Mouse (Mus musculus): Measurements from ENCODE around the gene Gm11563. TPM values are rescaled to one million over a fixed set of nuclear protein-coding genes. Genes with fewer than 3 reads are reported as not detected.
"Not testable (repeated sequence)": the region's sequence is repeated elsewhere in the genome, so short reads cannot be mapped to it uniquely, and the experiment has no call there.

Gene Gm11563
- not detected for total RNA-seq (2021)

DNA sequence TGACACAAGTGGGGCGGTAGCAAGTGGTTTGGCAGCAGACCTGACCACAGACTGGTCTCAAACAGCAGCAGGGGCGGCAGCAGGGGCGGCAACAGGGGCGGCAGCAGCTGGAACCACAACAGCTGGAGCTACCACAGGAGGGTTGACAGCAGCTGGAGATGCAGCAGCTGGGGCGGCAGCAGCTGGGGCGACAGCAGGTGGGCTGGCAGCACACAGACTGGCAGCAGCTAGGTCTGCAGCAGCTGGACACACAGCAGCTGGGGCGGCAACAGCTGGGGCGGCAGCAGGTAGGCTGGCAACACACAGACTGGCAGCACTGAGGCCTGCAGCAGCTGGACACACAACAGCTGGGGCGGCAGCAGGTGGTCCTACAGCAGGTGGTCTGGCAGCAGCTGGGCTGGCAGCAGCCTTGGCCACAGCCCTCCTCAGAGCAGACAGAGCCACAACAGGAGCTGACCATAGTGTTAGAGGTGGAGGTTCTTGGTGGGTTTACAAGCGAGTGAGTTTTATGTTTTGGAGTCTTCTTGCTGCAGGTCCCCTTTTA lies at the start of gene Gm11563:
Gm11563 (minus strand) TSS at position 494 of the 544 bp plus-strand sequence.
- DNase-seq (ENCODE audit: low spot score); intact Hi-C loops (cut with DNase I): not testable (repeated sequence)

- intact Hi-C loops (cut with DNase I), result no loop called here
- no peak for DNase-seq (ENCODE audit: low spot score)
Measured at GRCm38 (mm10) chr11:99690463-99690862, 31.7 kb upstream of the Gm11563 start, which contains the start of gene Gm14190. TSS of gene Gm14190 (minus strand) at chr11:99690740.

- intact Hi-C loops (cut with DNase I); DNase-seq (ENCODE audit: low spot score): not testable (repeated sequence)
Measured at GRCm38 (mm10) chr11:99685235-99685634, 26.5 kb upstream of the Gm11563 start.

GRCm38 (mm10) chr11:99683481-99683880 lies 24.7 kb upstream of the Gm11563 start:
- DNase-seq (ENCODE audit: low spot score), result no peak
- intact Hi-C loops (cut with DNase I), result no loop called here

GRCm38 (mm10) chr11:99665860-99666259 lies 7.1 kb upstream of the Gm11563 start, which contains the start of gene Krtap4-6:
TSS of gene Krtap4-6 (minus strand) at chr11:99665960.
- DNase-seq (ENCODE audit: low spot score), result no peak
- intact Hi-C loops (cut with DNase I), result no loop called here

- intact Hi-C loops (cut with DNase I), result no loop called here
- DNase-seq (ENCODE audit: low spot score), result no peak
Measured at GRCm38 (mm10) chr11:99662802-99663201, 4.0 kb upstream of the Gm11563 start.

- intact Hi-C loops (cut with DNase I), result no loop called here
- no peak for DNase-seq (ENCODE audit: low spot score)
Measured at GRCm38 (mm10) chr11:99659256-99659655, 496 bp upstream of the Gm11563 start.

DNA sequence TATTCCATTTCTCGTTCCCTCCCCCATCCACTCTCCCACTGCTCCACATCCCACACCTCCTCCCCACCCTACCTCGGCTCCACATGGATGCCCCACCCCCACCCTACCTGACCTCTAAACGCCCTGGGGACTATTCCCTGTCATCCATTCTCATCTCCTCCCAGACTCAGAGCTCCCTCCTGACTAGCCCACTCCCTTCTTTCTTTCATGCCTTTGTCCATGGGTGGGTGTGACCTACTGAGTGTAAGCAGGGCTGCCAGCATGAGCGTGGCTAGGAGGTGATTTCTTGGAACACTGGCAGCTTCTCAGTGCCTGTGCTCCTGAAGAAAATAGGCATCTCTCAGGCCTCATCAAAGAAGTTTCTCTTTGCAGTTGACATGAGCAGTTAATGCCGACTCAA lies 1.7 kb downstream of the Gm11563 start:
- DNase-seq (ENCODE audit: low spot score), result no peak
- intact Hi-C loops (cut with DNase I), result no loop called here

- no peak for DNase-seq (ENCODE audit: low spot score)
- intact Hi-C loops (cut with DNase I), result no loop called here
Measured at GRCm38 (mm10) chr11:99650136-99650535, 8.6 kb downstream of the Gm11563 start, which contains the start of gene Gm11555. TSS of gene Gm11555 (minus strand) at chr11:99650236.

DNA sequence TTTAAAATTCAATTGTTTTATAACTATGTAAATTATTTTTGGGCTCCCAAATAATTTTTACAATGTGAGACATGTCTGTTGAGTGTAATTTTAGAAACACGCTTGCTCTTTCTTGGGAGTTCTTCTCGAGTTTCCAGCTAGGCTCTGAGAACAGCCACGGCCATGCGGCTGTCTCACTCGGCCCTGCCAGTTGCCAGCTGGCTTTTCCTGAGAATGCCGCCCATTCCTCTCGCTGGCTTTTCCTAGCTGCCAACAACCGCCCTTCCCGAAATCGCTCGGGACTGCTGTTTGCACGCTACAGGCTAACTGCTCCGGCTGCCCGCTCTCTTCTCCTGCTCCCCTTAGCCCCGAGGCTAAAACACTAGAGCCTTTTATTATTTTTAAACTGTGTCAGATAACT lies 12.3 kb downstream of the Gm11563 start:
- DNase-seq (ENCODE audit: low spot score), result no peak
- intact Hi-C loops (cut with DNase I), result no loop called here

DNA sequence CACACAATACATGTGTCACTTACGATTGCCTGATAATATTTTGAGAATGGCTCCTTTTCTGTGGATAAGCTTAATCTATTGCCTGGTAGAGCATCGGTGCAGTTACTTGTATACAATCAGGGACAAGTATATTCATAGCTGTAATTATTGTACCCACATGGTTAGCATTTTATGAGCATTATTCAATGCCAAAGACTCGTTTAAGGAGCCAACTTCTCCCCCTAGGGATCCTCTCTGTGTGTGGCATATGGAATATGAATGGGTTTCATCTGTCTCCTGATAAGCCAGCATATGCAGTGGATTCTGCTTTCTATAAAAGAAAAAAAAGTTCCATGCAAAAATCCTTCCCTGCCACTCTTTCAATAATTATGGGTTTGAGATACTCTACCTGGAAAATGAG lies 14.4 kb downstream of the Gm11563 start:
- intact Hi-C loops (cut with DNase I), result no loop called here

GRCm38 (mm10) chr11:99643635-99644139 lies 15.1 kb downstream of the Gm11563 start, which contains the start of gene Krtap4-7:
TSS of gene Krtap4-7 (minus strand) at chr11:99644089.
- intact Hi-C loops (cut with DNase I); DNase-seq (ENCODE audit: low spot score): not testable (repeated sequence)

More for the DNA sequence above, 14.4 kb downstream of the Gm11563 start:
- DNase-seq (ENCODE audit: low spot score), result no peak

GRCm38 (mm10) chr11:99640926-99641325 lies 17.8 kb downstream of the Gm11563 start:
- intact Hi-C loops (cut with DNase I), result no loop called here
- no peak for DNase-seq (ENCODE audit: low spot score)

DNA sequence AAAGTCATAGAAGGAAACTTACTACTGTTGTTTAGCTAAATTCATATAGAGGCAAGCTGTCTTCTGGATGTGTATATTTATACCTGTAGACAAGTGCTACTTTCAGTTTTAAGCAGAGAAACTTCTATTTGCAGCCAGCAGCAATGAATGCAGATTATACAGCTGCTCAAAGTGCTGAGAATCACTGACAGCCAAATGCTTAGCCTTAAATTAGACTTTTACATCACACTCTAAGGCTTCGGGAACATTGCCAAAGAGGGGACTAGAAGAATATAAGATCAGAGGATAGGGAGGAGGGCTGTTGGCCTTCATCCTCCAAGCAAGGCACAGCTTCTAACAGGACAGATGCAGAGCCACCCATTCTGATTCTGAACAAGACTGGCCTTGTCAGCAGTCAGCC lies 21.7 kb downstream of the Gm11563 start:
- intact Hi-C loops (cut with DNase I), result no loop called here
- DNase-seq (ENCODE audit: low spot score), result no peak

GRCm38 (mm10) chr11:99634653-99635134 lies 24.1 kb downstream of the Gm11563 start, which contains the start of gene Krtap4-2:
TSS of gene Krtap4-2 (minus strand) at chr11:99635084.
- no peak for DNase-seq (ENCODE audit: low spot score)
- intact Hi-C loops (cut with DNase I), result no loop called here

DNA sequence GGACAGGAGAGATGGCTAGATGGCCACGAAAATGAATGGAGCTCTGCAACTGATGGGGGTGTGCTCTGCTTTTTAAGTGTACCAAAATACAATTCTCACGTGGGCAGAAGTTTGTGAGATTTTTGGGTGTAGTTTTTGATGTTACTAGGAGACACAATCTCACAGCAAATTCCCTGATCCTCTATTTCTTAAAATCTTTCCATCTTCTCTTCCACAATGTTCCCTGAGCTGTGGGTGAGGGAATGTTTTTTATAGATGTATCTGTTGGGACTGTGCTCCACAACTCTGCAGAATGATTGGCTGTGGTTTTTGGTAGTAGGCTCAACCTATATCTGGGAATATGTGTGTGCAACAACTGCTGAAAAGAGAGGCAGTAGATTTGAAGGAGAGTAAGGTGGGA lies 25.5 kb downstream of the Gm11563 start:
- intact Hi-C loops (cut with DNase I), result no loop called here

DNA sequence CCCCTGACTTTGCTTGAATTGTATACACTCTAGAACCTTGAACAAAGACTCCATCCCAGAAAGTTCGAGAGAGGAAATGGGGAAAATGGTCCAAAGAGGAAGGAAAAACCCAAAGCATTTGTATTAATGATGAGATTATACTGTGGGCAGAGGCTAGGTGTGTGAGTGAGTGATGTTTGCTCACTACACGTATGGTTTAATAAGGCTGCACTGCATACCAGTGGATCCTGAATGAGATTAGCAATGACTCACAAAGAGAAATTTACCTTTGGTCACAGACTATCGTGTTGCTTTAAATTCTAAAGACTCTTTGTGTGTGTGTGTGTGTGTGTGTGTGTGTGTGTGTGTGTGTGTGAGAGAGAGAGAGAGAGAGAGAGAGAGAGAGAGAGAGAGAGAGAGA lies 27.9 kb downstream of the Gm11563 start:
- no peak for DNase-seq (ENCODE audit: low spot score)
- intact Hi-C loops (cut with DNase I), result no loop called here

More for the DNA sequence above, 25.5 kb downstream of the Gm11563 start:
- DNase-seq (ENCODE audit: low spot score), result no peak

- DNase-seq (ENCODE audit: low spot score), result no peak
- intact Hi-C loops (cut with DNase I), result no loop called here
Measured at GRCm38 (mm10) chr11:99628138-99628537, 30.6 kb downstream of the Gm11563 start, which contains the start of gene Krtap4-1. TSS of gene Krtap4-1 (minus strand) at chr11:99628238.

- intact Hi-C loops (cut with DNase I), result no loop called here
- no peak for DNase-seq (ENCODE audit: low spot score)
Measured at GRCm38 (mm10) chr11:99620335-99620734, 38.4 kb downstream of the Gm11563 start, which contains the start of gene Gm11562. TSS of gene Gm11562 (minus strand) at chr11:99620435.

DNA sequence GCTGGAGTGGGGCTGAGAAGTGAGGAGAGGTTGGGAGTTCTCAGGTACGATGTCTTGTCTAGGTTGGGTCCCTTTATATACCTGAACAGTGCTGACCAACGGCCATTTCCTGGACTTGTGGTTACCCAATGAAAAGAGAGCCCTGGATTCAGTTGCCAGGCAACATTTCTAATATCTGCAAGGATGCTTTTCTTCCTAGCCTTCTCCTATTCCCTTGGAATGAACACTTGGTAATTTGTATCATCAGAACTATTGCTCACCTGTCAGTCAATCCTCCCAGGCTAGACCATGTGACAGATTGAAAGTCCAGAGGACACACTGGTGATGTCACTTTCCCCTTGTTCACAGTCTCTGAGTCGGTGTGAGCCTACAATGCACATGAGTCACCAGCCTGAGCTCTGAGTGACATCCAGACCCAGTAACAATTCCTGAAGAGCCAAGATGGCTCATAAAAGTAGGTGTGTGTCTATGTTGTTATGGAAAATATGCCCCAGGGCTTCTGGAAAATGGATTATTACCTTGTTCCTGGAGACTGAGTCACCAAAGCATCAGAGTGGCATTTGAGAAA lies 43.9 kb downstream of the Gm11563 start, which contains the start of gene Krtap2-4:
Krtap2-4 (minus strand) TSS at position 51 of the 568 bp plus-strand sequence.
- DNase-seq (ENCODE audit: low spot score), result no peak
- intact Hi-C loops (cut with DNase I), result no loop called here

DNA sequence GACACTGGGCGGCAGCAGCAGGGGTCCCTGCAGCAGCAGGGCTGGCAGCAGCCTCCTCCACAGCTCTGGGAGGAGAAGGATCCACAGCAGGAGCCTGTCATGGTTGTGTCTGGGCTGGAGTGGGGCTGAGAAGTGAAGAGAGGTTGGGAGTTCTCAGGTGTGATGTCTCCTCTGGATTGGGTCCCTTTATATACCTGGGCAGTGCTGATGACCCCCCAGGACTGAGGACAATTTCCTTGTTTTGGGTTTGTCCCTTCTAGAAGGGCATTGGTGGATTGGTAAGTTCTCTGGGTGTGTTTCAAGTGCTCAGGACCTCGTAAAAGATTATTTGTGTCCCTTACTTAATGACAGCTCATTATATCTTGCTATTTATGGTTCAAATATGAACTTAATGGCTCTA lies 48.7 kb downstream of the Gm11563 start, which contains the start of gene Gm11937:
Gm11937 (minus strand) TSS at position 101 of the 400 bp plus-strand sequence.
- DNase-seq (ENCODE audit: low spot score); intact Hi-C loops (cut with DNase I): not testable (repeated sequence)

Data from heart, postnatal 25 days (tissue).